Mouse (Mus musculus) lung, adult 2 months (tissue): ENCODE results near the gene Pdcd2l.

Source experiments
- CTCF ChIP-seq: fragments of 200-500 bp; IDR thresholded peaks from 2 replicates; pipeline ENCODE4 v1.5.1; 2011; ENCODE audit warnings: mild to moderate bottlenecking, low read length, control low read depth; ENCODE audit not compliant: insufficient read depth
- POLR2A ChIP-seq: fragments of 200-500 bp; IDR thresholded peaks from 2 replicates; pipeline ENCODE4 v1.6.1; 2011; ENCODE audit warnings: low read depth, mild to moderate bottlenecking, control low read depth, low read length, borderline replicate concordance; ENCODE audit errors: extremely low read depth

DNA sequence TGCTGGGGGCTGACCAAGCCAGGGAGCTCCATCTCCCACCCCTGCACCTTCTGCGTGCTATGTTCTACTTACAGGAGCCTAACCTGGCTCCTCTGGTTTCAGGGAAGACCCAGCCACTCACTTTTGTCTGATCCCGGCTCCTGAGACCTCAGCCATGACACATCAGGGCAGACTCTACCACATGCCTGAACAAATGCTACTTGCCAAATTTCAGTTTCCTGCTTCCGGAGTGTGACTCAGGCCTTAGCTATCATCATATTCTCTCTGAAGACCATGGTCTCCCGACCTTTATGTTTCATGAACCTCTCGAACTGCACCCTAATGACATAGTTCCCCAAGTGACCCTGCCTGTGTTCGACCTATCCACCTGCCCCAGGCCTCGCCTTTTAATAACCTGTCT, 16.8 kb upstream of the Pdcd2l start:
- TF ChIP-seq CTCF (no peak), POLR2A (no peak)
